In genomic region chr2:96319201-96319600, GRCm38 (mm10) we compare ENCODE assay signal across 10 mouse cellular contexts. TPM values are rescaled to one million over a fixed set of nuclear protein-coding genes. Genes with fewer than 3 reads are reported as not detected.
DNase-seq lines count a peak whose midpoint lies in the region; ATAC-seq lines count a peak whose summit lies in the region.
"Had no signal": no experiment of that assay in that cellular context is flagged by ENCODE, and none has a peak within 500 bp of the region (broad histone marks: within the 10 kb centered on the region; RNA-seq: fewer than 3 reads in every experiment).

No protein-coding gene starts in this region.

- ATAC-seq in heart, embryonic 11.5 days (replicated peaks; ENCODE audit: insufficient number of reproducible peaks, low FRiP score, low TSS enrichment), result no peak
- no peak for ATAC-seq in embryonic facial prominence, embryonic 13.5 days (ENCODE audit: insufficient number of reproducible peaks, insufficient read depth, low FRiP score, low TSS enrichment, low read depth)
- ATAC-seq: intestine, embryonic 16.5 days had no signal

- H3K9me3 ChIP-seq in heart, embryonic 11.5 days (replicated peaks; ENCODE audit: control insufficient read depth, low read length), result no peaks in the 10 kb centered on the region
- no peaks in the 10 kb centered on the region for H3K9me3 ChIP-seq in embryonic facial prominence, embryonic 13.5 days

- no peak overlapping the region for H3K9ac ChIP-seq in heart, embryonic 11.5 days (ENCODE audit: low read depth, low read length)
- H3K9ac ChIP-seq in embryonic facial prominence, embryonic 13.5 days, result no peak overlapping the region; the same call in 1 of the 2 replicates

- H3K4me2 ChIP-seq in heart, embryonic 11.5 days, result peak overlapping the region; percentile 57
- H3K4me2 ChIP-seq in embryonic facial prominence, embryonic 13.5 days, result peak overlapping the region; percentile 37

- no peaks in the 10 kb centered on the region for H3K27me3 ChIP-seq in heart, embryonic 11.5 days (ENCODE audit: control insufficient read depth, insufficient read depth, low read length)
- H3K27me3 ChIP-seq in embryonic facial prominence, embryonic 13.5 days, result peaks cover 8% of the 10 kb centered on the region

- no peak for DNase-seq in heart, postnatal 25 days (ENCODE audit: low spot score)
- peak; percentile 19 to 35 for DNase-seq in layer of hippocampus, postnatal 10 days (ENCODE audit: low spot score in 2 of 2)
- peak; percentile 66 for DNase-seq in retina, postnatal 1 day
- DNase-seq in liver (no peak), MN1 (ENCODE audit: low spot score) (no peak)
- no peak for DNase-seq in spleen, postnatal 36 days (ENCODE audit: low spot score in 2 of 2)

- peak overlapping the region; percentile 16; the same call in 1 of the 2 replicates for H3K4me3 ChIP-seq in heart, embryonic 11.5 days (ENCODE audit: low read depth, low read length)
- no peak overlapping the region for H3K4me3 ChIP-seq in embryonic facial prominence, embryonic 13.5 days

- no peaks in the 10 kb centered on the region for H3K36me3 ChIP-seq in heart, embryonic 11.5 days (ENCODE audit: control insufficient read depth, insufficient read depth, low read length)
- H3K36me3 ChIP-seq in embryonic facial prominence, embryonic 13.5 days, result no peaks in the 10 kb centered on the region

- H3K27ac ChIP-seq in heart, embryonic 11.5 days (ENCODE audit: low read depth, low read length), result no peak overlapping the region
- no peak overlapping the region for H3K27ac ChIP-seq in embryonic facial prominence, embryonic 13.5 days
- H3K27ac ChIP-seq: macrophage had no signal

- H3K4me1 ChIP-seq in heart, embryonic 11.5 days (ENCODE audit: control insufficient read depth, insufficient read depth, low read length), result no peaks in the 10 kb centered on the region; the same call in 1 of the 2 replicates
- H3K4me1 ChIP-seq in embryonic facial prominence, embryonic 13.5 days, result peaks cover 18% of the 10 kb centered on the region

- 12% methylated on average over 8 of the region's 8 CpGs for WGBS in heart, embryonic 11.5 days (ENCODE audit: insufficient replicate concordance)
- WGBS in embryonic facial prominence, embryonic 13.5 days, result 8% methylated on average over 8 of the region's 8 CpGs

- intact Hi-C loops in heart, postnatal 25 days (cut with DNase I), result no loop called here

RNA-seq across cellular contexts. Expression of gene Lrrc4c, which starts 1.2 kb away (rescaled TPM):
- 0.19 and 0.38 TPM in 2 replicates for polyA plus RNA-seq in heart, embryonic 11.5 days (2014; fragmentation: Nextera tagmentation; extraction: Ambion mirVana)
- under 1 TPM; 0.21 to 0.61 TPM for total RNA-seq in heart, postnatal 25 days (2021)
- polyA plus RNA-seq in embryonic facial prominence, embryonic 13.5 days (2015; fragmentation: Nextera tagmentation; extraction: Ambion mirVana), result 2.0 TPM in 2 replicates
- 10 to 100 TPM; 69.3 to 75.9 TPM for total RNA-seq in layer of hippocampus, postnatal 10 days (2021)
- polyA plus RNA-seq: macrophage had no signal

Comparison
In these comparisons a context has a peak if more than half of its experiments do, and no peak if none do; other contexts are left out.
1. DNase-seq: peak in layer of hippocampus, postnatal 10 days (2 of 2) and retina, postnatal 1 day (single experiment); none in heart, postnatal 25 days (single experiment), liver (single experiment), MN1 (single experiment) and spleen, postnatal 36 days (0 of 2).
2. RNA of gene Lrrc4c, which starts 1.2 kb away (total RNA-seq): 69.3 to 75.9 TPM in layer of hippocampus, postnatal 10 days; 0.21 to 0.61 TPM in heart, postnatal 25 days; every median in the first group is over 10 times any median in the second.